Mouse (Mus musculus) heart, postnatal 0 days (tissue): Measurements from ENCODE around the gene Heatr3. TPM values are rescaled to one million over a fixed set of nuclear protein-coding genes. Genes with fewer than 3 reads are reported as not detected.

Experiments used
- ATAC-seq: fragments of 200-750 bp; cut with Nextera tagmentation; 2 replicates; pipeline ENCODE4 v1.8.0; 2017; ENCODE audit warnings: low read depth, moderate number of reproducible peaks, moderate library complexity; ENCODE audit not compliant: insufficient read depth
- DNase-seq: peaks from one replicate; pipeline ENCODE4 v3.0.0-alpha.2; 2016; ENCODE audit warnings: low spot score
- H3K27ac ChIP-seq: fragments of 300-500 bp; sonication (generic); 2 replicates; pipeline ENCODE4 v1.5.1; 2014; ENCODE audit warnings: low read depth, mild to moderate bottlenecking
- H3K27me3 ChIP-seq: fragments of 300-500 bp; sonication (generic); 2 replicates; pipeline ENCODE4 v1.6.1; 2014; ENCODE audit warnings: low read length, mixed read lengths; ENCODE audit not compliant: control insufficient read depth, insufficient read depth
- H3K36me3 ChIP-seq: fragments of 300-500 bp; sonication (generic); replicated peaks from 2 replicates; pipeline ENCODE4 v1.6.1; 2014; ENCODE audit warnings: low read length, mixed read lengths; ENCODE audit not compliant: control insufficient read depth, insufficient read depth
- H3K4me1 ChIP-seq: fragments of 300-500 bp; sonication (generic); 2 replicates; pipeline ENCODE4 v1.6.1; 2014; ENCODE audit warnings: antibody characterized with exemption; ENCODE audit not compliant: control insufficient read depth, insufficient read depth
- H3K4me2 ChIP-seq: fragments of 300-500 bp; sonication (generic); 2 replicates; pipeline ENCODE4 v1.6.1; 2014; ENCODE audit warnings: low read depth, mild to moderate bottlenecking, low read length, moderate library complexity
- H3K4me3 ChIP-seq: fragments of 300-500 bp; sonication (generic); 2 replicates; pipeline ENCODE4 v1.5.1; 2014; ENCODE audit warnings: low read depth, low read length
- H3K9ac ChIP-seq: fragments of 300-500 bp; sonication (generic); replicated peaks from 2 replicates; pipeline ENCODE4 v1.6.1; 2014; ENCODE audit warnings: low read depth, low read length, mixed read lengths
- H3K9me3 ChIP-seq: fragments of 300-500 bp; sonication (generic); replicated peaks from 2 replicates; pipeline ENCODE4 v1.6.1; 2016; ENCODE audit warnings: low read length; ENCODE audit not compliant: control insufficient read depth
- CTCF ChIP-seq: IDR thresholded peaks from 2 replicates; pipeline ENCODE4 v1.5.1; 2016; ENCODE audit warnings: antibody characterized with exemption, control low read depth, low read depth
- EP300 ChIP-seq: IDR thresholded peaks from 2 replicates; pipeline ENCODE4 v1.6.1; 2016; ENCODE audit warnings: antibody characterized with exemption, low read depth
- WGBS: fragments of 180-500 bp; shearing (Covaris S2); extraction: QIAGEN DNeasy Blood & Tissue Kit; methylation state at CpG from one replicate; pipeline ENCODE4 v1.1.7; 2014; 5-methylcytosine and 5-hydroxymethylcytosine counted together
- polyA plus RNA-seq: library from polyadenylated mRNA; unstranded; fragments of >200 nt; fragmentation: Nextera tagmentation; extraction: Ambion mirVana; gene quantifications from 2 replicates; pipeline ENCODE4 v1.2.1, GENCODE M21; 2015
- total RNA-seq: library from RNA; depleted of rRNA; stranded (reverse); fragments of >200 nt; gene quantifications from 2 replicates; pipeline ENCODE4 v1.2.3, GENCODE M21; 2014; ENCODE audit warnings: low replicate concordance

The Heatr3 gene
- total and polyA plus RNA-seq, 2 experiments from 2014 or later = 16.0 to 20.6 TPM

- Histone ChIP-seq H3K36me3 (no peaks in the 10 kb centered on the region), H3K27me3 (no peaks in the 10 kb centered on the region), H3K4me1 (no peaks in the 10 kb centered on the region), H3K27ac (no peak overlapping the region), H3K4me2 (no peak overlapping the region), H3K9ac (no peak overlapping the region), H3K9me3 (no peaks in the 10 kb centered on the region), H3K4me3 (no peak overlapping the region)
- DNase-seq (no peak), ATAC-seq (no peak)
- TF ChIP-seq CTCF = no peak
- no peak for TF ChIP-seq EP300
- 82% methylated on average over 6 of the region's 6 CpGs for WGBS
Measured at GRCm38 (mm10) chr8:88185716-88186115, 48.1 kb downstream of the Heatr3 start.

- Histone ChIP-seq H3K9ac (no peak overlapping the region), H3K9me3 (no peaks in the 10 kb centered on the region), H3K36me3 (no peaks in the 10 kb centered on the region), H3K27me3 (no peaks in the 10 kb centered on the region), H3K4me1 (peaks cover 11% of the 10 kb centered on the region; the same call in 1 of the 2 replicates), H3K4me2 (no peak overlapping the region), H3K27ac (peak overlapping the region; percentile 81), H3K4me3 (no peak overlapping the region)
- ATAC-seq (peak; percentile 37; the same call in 1 of the 2 replicates), DNase-seq (peak; percentile 87)
- WGBS = 14% methylated on average over 3 of the region's 3 CpGs
- TF ChIP-seq CTCF (no peak), EP300 (no peak)
Measured at GRCm38 (mm10) chr8:88197328-88197727, 59.7 kb downstream of the Heatr3 start.

DNA sequence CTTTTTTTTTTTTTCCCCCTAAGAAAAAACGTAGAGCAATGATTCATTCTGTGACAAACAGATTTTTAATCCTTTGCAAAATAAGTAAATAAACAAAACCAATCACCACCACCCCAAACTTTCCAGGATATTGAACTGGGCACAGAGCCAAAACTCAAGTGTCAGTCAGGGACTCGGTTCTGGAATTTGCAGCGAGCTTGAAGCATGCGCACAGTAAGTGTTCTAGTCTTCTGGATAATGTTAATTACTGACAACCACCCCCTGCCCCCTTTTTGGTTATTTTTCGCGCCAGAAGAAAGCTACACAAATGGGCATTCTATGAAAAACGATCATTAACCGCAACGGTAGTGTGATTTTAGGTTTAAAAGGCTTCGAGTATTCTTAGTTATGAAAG, 60.9 kb downstream of the Heatr3 start:
- WGBS = under 1% methylated on average over 10 of the region's 10 CpGs
- no peaks in the 10 kb centered on the region for H3K27me3 ChIP-seq
- H3K4me1 ChIP-seq = peaks cover 11% of the 10 kb centered on the region; the same call in 1 of the 2 replicates
- H3K9me3 ChIP-seq = no peaks in the 10 kb centered on the region
- TF ChIP-seq CTCF = no peak
- no peak for TF ChIP-seq EP300
- H3K36me3 ChIP-seq = no peaks in the 10 kb centered on the region
- DNase-seq (peak; percentile 49), ATAC-seq (no peak)
- peak overlapping the region; percentile 84 for H3K9ac ChIP-seq
- peak overlapping the region; percentile 94 for H3K4me3 ChIP-seq
- peak overlapping the region; percentile 89 for H3K4me2 ChIP-seq
- H3K27ac ChIP-seq = peak overlapping the region; percentile 99

DNA sequence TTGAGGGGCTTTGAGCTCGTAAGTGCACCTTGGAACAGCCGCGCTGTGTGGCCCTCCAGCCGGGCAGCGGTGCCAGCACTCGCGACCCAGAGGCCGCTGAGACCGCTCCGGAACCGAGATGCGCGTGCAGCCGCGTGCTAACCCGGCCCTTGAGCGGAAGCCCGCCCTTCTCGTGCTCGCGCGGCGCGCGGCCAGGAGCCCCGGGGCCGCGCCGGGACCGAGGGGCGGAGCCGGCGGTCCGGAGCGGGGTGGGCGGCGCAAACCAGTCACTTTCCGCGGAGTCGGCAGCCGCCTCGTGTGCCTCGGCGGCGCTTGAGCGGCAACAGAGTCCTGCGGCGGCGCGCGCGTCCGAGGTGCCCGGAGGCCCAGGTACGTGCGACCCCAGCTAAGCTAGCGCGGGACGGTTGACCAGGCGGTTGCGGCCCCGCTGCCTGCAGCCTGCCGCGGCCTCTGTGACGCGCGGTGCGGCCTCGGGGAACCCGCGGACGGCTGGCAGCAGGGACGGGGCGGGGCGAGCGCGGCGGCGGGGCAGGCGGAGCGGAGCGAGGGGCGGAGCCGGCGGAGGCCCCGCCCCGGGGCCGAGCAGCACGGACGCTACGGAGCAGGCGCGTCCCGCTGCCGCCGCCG, 61.4 kb downstream of the Heatr3 start, which contains the start of gene Tent4b:
Gene Tent4b, plus strand, starts transcription at position 269 of the 627 bp plus-strand sequence.
- ATAC-seq (peak; percentile 93), DNase-seq (peak; percentile 86)
- Histone ChIP-seq H3K4me2 (peak within 1 kb of the TSS; percentile 89), H3K36me3 (no peaks in the 10 kb centered on the region), H3K9me3 (no peaks in the 10 kb centered on the region), H3K4me1 (peaks cover 11% of the 10 kb centered on the region; the same call in 1 of the 2 replicates), H3K27ac (peak within 1 kb of the TSS; percentile 99), H3K27me3 (no peaks in the 10 kb centered on the region), H3K9ac (peak within 1 kb of the TSS; percentile 84), H3K4me3 (peak within 1 kb of the TSS; percentile 94)
- TF ChIP-seq CTCF (no peak), EP300 (0 out of 2 replicates have a peak, but pooled peaks have one; percentile 32)
- under 1% methylated on average over 64 of the region's 97 CpGs for WGBS

GRCm38 (mm10) chr8:88199700-88200601, 62.3 kb downstream of the Heatr3 start:
- peak overlapping the region; percentile 84 for H3K9ac ChIP-seq
- H3K4me2 ChIP-seq = peak overlapping the region; percentile 89
- H3K27ac ChIP-seq = peak overlapping the region; percentile 99
- peak; percentile 15 for DNase-seq
- no peaks in the 10 kb centered on the region for H3K27me3 ChIP-seq
- H3K4me3 ChIP-seq = peak overlapping the region; percentile 94
- no peaks in the 10 kb centered on the region for H3K36me3 ChIP-seq
- WGBS = under 1% methylated on average over 74 of the region's 117 CpGs
- H3K4me1 ChIP-seq = peaks cover 11% of the 10 kb centered on the region; the same call in 1 of the 2 replicates
- no peaks in the 10 kb centered on the region for H3K9me3 ChIP-seq
- peak; percentile 35 for ATAC-seq
- TF ChIP-seq CTCF = no peak
- no peak for TF ChIP-seq EP300
